Mouse (Mus musculus) megakaryocyte, embryonic 14.5 days (primary cell): Measurements from ENCODE around the gene Chmp6.

Experiments used
- FLI1 ChIP-seq: IDR thresholded peaks from 2 replicates; pipeline ENCODE4 v1.6.1; 2012; ENCODE audit warnings: low read length, inconsistent platforms, mixed read lengths
- GATA1 ChIP-seq: IDR thresholded peaks from 3 replicates; pipeline ENCODE4 v1.6.1; 2012; ENCODE audit warnings: mixed read lengths, low read length, inconsistent platforms, borderline replicate concordance

GRCm38 (mm10) chr11:119942201-119942726 lies 29.0 kb downstream of the Chmp6 start:
- TF ChIP-seq GATA1 (no peak), FLI1 (no peak)
